Mouse (Mus musculus): ENCODE measurements around the gene Comp. TPM values are rescaled to one million over a fixed set of nuclear protein-coding genes. Genes with fewer than 3 reads are reported as not detected.

Comp gene
- polyA plus RNA-seq, 1 experiment from 2014 or later = 0.77 TPM

DNA sequence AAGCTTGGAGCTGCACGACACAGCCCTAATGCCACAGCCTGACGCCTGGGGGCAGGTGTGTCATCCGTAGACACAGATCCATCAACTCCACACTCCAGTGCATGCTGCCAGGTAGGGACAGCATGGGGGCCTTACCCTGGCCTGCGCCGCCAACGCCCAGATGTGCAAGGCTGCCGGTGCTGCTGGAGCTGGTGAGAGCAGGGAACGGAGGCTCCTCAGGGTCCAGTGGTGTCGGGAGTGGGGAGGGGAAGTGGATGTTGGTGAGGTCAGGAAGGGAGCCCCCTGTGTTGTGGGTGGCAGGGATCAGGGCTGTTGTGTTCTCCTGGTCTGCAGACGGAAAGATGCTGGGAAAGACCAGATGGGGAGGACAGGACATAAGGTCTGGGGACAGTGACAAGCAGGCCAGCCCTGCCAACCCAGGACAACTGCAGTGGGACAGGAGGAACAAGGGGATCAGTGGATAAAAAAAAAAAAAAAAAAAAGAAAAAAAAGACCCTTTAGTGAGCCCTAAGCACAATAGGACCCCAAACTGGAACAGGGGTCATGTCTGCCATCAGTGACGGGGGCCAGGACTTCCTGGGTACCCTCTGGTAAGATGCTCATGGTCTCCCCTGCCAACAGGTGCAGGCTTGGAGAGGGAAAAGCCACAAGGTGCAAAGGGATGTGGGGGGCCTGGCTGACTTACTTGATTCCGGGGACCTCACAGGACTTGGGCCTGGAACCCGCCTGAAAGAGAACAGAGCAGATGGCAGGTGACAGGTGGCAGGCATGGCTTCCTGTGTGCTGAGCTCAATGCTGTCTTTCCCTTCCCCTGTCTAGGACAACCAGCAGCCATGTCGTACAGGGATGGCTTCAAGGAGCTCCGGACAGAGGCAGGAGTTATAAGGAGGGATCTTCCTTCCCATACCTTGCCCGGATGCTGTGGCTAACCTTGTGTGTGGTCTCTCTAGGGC, 24.5 kb downstream of the Comp start:
- 82% methylated on average over 16 of the region's 16 CpGs for WGBS
- no peak overlapping the region for H3K27ac ChIP-seq (ENCODE audit: low read depth)
- H3K27me3 ChIP-seq (replicated peaks; ENCODE audit: control insufficient read depth, insufficient read depth, low read length) = no peaks in the 10 kb centered on the region
- no peak overlapping the region for H3K4me2 ChIP-seq (ENCODE audit: low read length)
- no peaks in the 10 kb centered on the region for H3K4me1 ChIP-seq (replicated peaks; ENCODE audit: control insufficient read depth, insufficient read depth, low read length)
- no peak overlapping the region for H3K4me3 ChIP-seq (ENCODE audit: low read depth, low read length)
- H3K9ac ChIP-seq (ENCODE audit: low read length) = no peak overlapping the region
- DNase-seq (ENCODE audit: low spot score) = no peak
- ATAC-seq (replicated peaks; ENCODE audit: low FRiP score, low TSS enrichment, low read depth) = no peak
- no peaks in the 10 kb centered on the region for H3K9me3 ChIP-seq (ENCODE audit: control insufficient read depth, low read length)
- H3K36me3 ChIP-seq (ENCODE audit: control insufficient read depth, insufficient read depth, low read length) = peaks cover 9% of the 10 kb centered on the region; the same call in 1 of the 2 replicates

DNA sequence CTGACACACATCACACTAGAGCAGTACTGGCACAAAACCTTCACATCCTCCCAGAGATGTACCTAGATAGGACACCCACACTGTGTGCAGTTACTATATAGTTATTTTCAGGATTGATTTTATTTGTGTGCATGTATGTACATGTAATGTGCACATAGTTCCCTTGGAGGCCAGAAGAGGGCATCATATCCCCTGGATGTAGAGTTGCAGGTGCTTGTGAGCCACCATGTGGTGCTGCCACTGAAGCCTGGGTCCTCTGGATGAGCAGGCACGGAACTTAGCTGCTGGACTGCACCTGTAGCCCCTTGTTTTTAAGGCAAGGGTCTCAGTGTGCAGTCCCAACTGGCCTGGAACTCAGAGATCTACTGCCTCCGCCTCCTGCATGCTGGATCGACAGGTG, 30.9 kb downstream of the Comp start:
- Histone ChIP-seq H3K9ac (ENCODE audit: low read length) (no peak overlapping the region), H3K4me1 (replicated peaks; ENCODE audit: control insufficient read depth, insufficient read depth, low read length) (peaks cover 27% of the 10 kb centered on the region), H3K9me3 (ENCODE audit: control insufficient read depth, low read length) (no peaks in the 10 kb centered on the region), H3K4me2 (ENCODE audit: low read length) (no peak overlapping the region), H3K27me3 (replicated peaks; ENCODE audit: control insufficient read depth, insufficient read depth, low read length) (no peaks in the 10 kb centered on the region), H3K4me3 (ENCODE audit: low read depth, low read length) (no peak overlapping the region), H3K27ac (ENCODE audit: low read depth) (no peak overlapping the region), H3K36me3 (ENCODE audit: control insufficient read depth, insufficient read depth, low read length) (no peaks in the 10 kb centered on the region)
- no peak for ATAC-seq (replicated peaks; ENCODE audit: low FRiP score, low TSS enrichment, low read depth)
- no peak for DNase-seq (ENCODE audit: low spot score)
- WGBS = 94% methylated on average over 3 of the region's 3 CpGs

DNA sequence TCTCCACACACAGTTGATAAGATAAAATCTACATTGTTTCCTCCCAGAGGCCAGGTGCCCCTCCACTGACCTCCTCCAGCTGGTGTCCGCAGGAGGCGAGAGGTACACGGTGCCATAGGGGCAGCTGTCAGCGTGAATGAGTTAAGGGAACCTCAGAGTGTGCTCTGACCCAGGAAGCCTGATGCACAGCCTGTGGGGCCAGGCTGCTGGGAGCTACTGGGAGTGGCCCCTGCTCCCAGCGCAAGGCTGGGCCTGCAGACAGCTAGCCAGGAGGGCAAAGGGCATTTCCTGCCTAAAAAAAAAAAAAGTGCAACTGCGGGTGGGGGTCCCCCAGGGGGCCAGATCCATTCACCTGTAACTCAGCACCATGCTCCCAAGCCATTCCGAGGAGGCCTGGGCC, 31.8 kb downstream of the Comp start:
- no peak overlapping the region for H3K4me3 ChIP-seq (ENCODE audit: low read depth, low read length)
- peaks cover 32% of the 10 kb centered on the region for H3K4me1 ChIP-seq (replicated peaks; ENCODE audit: control insufficient read depth, insufficient read depth, low read length)
- no peak overlapping the region for H3K9ac ChIP-seq (ENCODE audit: low read length)
- no peak for ATAC-seq (replicated peaks; ENCODE audit: low FRiP score, low TSS enrichment, low read depth)
- WGBS = 21% methylated on average over 7 of the region's 7 CpGs
- H3K36me3 ChIP-seq (ENCODE audit: control insufficient read depth, insufficient read depth, low read length) = no peaks in the 10 kb centered on the region
- H3K27ac ChIP-seq (ENCODE audit: low read depth) = no peak overlapping the region
- no peaks in the 10 kb centered on the region for H3K9me3 ChIP-seq (ENCODE audit: control insufficient read depth, low read length)
- DNase-seq (ENCODE audit: low spot score) = no peak
- H3K4me2 ChIP-seq (ENCODE audit: low read length) = no peak overlapping the region
- no peaks in the 10 kb centered on the region for H3K27me3 ChIP-seq (replicated peaks; ENCODE audit: control insufficient read depth, insufficient read depth, low read length)

DNA sequence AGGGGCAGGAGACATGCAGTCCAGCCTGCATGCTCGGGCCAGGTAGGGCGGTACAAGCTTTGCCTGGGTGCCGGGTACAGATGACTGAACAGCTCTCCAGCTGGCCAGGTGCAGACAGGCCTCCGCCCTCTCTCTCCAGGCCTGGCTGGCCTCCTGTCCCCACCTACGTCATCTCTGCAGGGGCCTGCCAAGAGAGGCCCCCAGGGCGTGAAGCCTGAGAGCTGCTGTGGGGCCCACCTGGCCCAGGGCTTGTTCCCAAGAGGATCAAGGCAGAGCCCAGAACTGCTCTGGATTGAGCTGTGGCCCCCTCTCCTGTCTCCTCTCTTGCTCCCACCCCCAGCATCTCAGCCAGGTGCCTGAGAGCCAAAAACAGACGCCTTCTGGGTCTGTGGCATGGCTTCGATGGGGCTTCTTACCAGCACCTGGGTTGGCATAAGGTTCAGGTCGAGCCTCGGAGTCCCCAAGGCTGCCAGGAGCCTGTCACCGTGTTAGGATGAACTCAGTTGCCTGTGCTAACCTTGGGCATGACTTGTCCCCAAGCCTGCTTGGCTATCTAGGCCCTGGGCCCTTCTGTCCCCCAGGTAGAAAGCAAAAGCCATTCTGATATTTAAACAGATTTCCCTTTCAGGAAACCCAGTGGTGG, 33.2 kb downstream of the Comp start:
- peaks cover 32% of the 10 kb centered on the region for H3K4me1 ChIP-seq (replicated peaks; ENCODE audit: control insufficient read depth, insufficient read depth, low read length)
- no peak for DNase-seq (ENCODE audit: low spot score)
- no peaks in the 10 kb centered on the region for H3K36me3 ChIP-seq (ENCODE audit: control insufficient read depth, insufficient read depth, low read length)
- ATAC-seq (replicated peaks; ENCODE audit: low FRiP score, low TSS enrichment, low read depth) = peak; percentile 41; the same call in 1 of the 2 replicates
- 72% methylated on average over 11 of the region's 11 CpGs for WGBS
- no peak overlapping the region for H3K4me3 ChIP-seq (ENCODE audit: low read depth, low read length)
- peak overlapping the region; percentile 33; the same call in 1 of the 2 replicates for H3K27ac ChIP-seq (ENCODE audit: low read depth)
- H3K9ac ChIP-seq (ENCODE audit: low read length) = no peak overlapping the region
- H3K9me3 ChIP-seq (ENCODE audit: control insufficient read depth, low read length) = no peaks in the 10 kb centered on the region
- no peak overlapping the region for H3K4me2 ChIP-seq (ENCODE audit: low read length)
- no peaks in the 10 kb centered on the region for H3K27me3 ChIP-seq (replicated peaks; ENCODE audit: control insufficient read depth, insufficient read depth, low read length)

DNA sequence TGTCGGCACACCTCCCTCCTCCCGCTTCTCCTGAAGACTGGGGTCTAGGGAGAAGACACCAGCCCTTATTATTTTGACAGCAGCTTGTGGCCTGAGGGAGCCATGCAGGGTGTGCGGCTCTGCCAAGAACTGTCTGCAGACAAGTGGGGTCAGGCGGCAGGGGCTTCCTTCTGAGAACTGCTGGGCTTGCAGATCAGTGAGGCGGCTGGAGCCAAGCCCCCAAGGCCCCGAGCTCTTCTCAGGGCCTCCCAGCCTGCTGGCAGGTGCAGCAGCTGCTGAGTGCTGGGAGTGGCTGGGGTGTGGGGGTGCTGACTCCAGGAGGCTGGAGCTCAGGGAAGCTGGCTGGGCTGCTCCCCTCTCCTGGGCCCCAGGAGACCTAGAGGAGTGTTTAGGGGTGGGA, 34.9 kb downstream of the Comp start:
- DNase-seq (ENCODE audit: low spot score) = peak; percentile 76
- Histone ChIP-seq H3K9ac (ENCODE audit: low read length) (no peak overlapping the region), H3K4me2 (ENCODE audit: low read length) (0 out of 2 replicates have a peak overlapping the region, but pooled peaks have one; percentile 6), H3K4me1 (replicated peaks; ENCODE audit: control insufficient read depth, insufficient read depth, low read length) (peaks cover 32% of the 10 kb centered on the region), H3K27me3 (replicated peaks; ENCODE audit: control insufficient read depth, insufficient read depth, low read length) (no peaks in the 10 kb centered on the region), H3K4me3 (ENCODE audit: low read depth, low read length) (no peak overlapping the region), H3K36me3 (ENCODE audit: control insufficient read depth, insufficient read depth, low read length) (no peaks in the 10 kb centered on the region), H3K27ac (ENCODE audit: low read depth) (peak overlapping the region; percentile 73), H3K9me3 (ENCODE audit: control insufficient read depth, low read length) (no peaks in the 10 kb centered on the region)
- WGBS = 38% methylated on average over 6 of the region's 6 CpGs
- peak; percentile 73 for ATAC-seq (replicated peaks; ENCODE audit: low FRiP score, low TSS enrichment, low read depth)

DNA sequence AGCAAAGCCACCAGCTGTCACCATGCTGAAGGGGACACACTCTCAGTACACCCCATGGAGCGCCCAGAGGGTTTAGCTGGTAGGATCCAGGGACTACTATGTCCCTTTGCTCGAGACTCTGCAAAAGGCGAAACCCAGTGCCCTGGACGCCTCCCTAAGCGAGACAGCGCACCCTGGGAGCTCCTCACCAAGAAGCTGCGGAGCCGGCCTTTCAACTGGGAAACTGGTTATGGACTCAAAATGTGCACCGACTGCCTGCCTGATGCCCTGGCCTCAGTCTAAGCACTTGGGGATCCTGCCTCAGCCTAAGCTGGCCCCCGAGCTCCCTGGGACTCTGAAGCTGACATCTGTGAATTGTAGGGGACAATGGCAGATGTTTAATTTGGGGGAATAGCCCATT, 35.7 kb downstream of the Comp start:
- ATAC-seq (replicated peaks; ENCODE audit: low FRiP score, low TSS enrichment, low read depth) (no peak; the same call in 1 of the 2 replicates), DNase-seq (ENCODE audit: low spot score) (peak; percentile 60)
- WGBS = 80% methylated on average over 10 of the region's 10 CpGs
- Histone ChIP-seq H3K4me3 (ENCODE audit: low read depth, low read length) (no peak overlapping the region), H3K27ac (ENCODE audit: low read depth) (peak overlapping the region; percentile 73), H3K9me3 (ENCODE audit: control insufficient read depth, low read length) (no peaks in the 10 kb centered on the region), H3K36me3 (ENCODE audit: control insufficient read depth, insufficient read depth, low read length) (0 out of 2 replicates have a peak, but pooled peaks cover 3% of the 10 kb centered on the region), H3K4me1 (replicated peaks; ENCODE audit: control insufficient read depth, insufficient read depth, low read length) (peaks cover 32% of the 10 kb centered on the region), H3K27me3 (replicated peaks; ENCODE audit: control insufficient read depth, insufficient read depth, low read length) (no peaks in the 10 kb centered on the region), H3K4me2 (ENCODE audit: low read length) (peak overlapping the region; percentile 6; the same call in 1 of the 2 replicates), H3K9ac (ENCODE audit: low read length) (no peak overlapping the region)

DNA sequence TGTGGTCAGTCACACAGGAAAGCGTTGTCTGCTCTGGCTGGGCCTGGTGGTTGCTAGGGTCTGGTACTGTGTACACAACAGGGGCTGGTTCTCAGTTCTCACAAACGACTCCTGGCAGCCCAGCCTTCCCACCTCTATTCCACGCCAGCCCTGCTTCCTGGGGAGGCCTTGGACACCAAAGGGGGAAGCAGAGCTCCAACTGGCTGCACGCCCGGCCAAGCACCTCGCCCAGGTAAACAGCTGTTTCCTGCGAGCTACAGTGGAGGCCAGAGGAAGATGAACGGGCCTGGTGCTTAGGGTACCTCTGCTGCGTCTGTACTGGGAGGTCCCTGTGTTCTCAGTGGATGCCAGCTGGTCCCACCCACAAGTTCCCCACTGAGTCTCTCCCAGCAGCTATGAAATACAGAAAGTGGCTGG, 36.1 kb downstream of the Comp start:
- Histone ChIP-seq H3K9ac (ENCODE audit: low read length) (no peak overlapping the region), H3K36me3 (ENCODE audit: control insufficient read depth, insufficient read depth, low read length) (0 out of 2 replicates have a peak, but pooled peaks cover 7% of the 10 kb centered on the region), H3K27me3 (replicated peaks; ENCODE audit: control insufficient read depth, insufficient read depth, low read length) (no peaks in the 10 kb centered on the region), H3K4me3 (ENCODE audit: low read depth, low read length) (no peak overlapping the region), H3K9me3 (ENCODE audit: control insufficient read depth, low read length) (no peaks in the 10 kb centered on the region), H3K4me1 (replicated peaks; ENCODE audit: control insufficient read depth, insufficient read depth, low read length) (peaks cover 32% of the 10 kb centered on the region), H3K27ac (ENCODE audit: low read depth) (peak overlapping the region; percentile 73), H3K4me2 (ENCODE audit: low read length) (no peak overlapping the region; the same call in 1 of the 2 replicates)
- peak; percentile 30; the same call in 1 of the 2 replicates for ATAC-seq (replicated peaks; ENCODE audit: low FRiP score, low TSS enrichment, low read depth)
- WGBS = 33% methylated on average over 9 of the region's 9 CpGs
- peak; percentile 61 for DNase-seq (ENCODE audit: low spot score)

DNA sequence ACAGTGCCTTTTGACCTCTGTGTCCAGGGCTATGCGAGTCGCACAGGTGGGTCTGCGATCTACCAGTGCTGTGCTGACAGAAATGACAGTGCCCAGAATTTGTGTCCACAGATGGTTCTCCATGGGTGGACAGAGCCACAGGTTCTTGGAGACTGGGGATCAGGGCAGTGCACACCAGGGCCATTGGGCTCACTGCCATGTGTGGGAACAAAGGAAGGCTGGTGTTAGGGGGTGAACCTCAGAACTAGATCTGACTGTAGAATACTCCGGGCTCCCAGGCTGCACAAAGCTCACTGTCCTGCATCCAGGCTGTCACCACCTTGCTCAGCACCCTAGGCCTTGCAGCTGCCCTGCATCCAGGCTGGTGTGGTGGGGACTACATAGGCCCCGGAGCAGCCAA, 36.9 kb downstream of the Comp start:
- ATAC-seq (replicated peaks; ENCODE audit: low FRiP score, low TSS enrichment, low read depth) = no peak
- peaks cover 27% of the 10 kb centered on the region for H3K4me1 ChIP-seq (replicated peaks; ENCODE audit: control insufficient read depth, insufficient read depth, low read length)
- no peak overlapping the region for H3K9ac ChIP-seq (ENCODE audit: low read length)
- H3K4me2 ChIP-seq (ENCODE audit: low read length) = no peak overlapping the region
- H3K4me3 ChIP-seq (ENCODE audit: low read depth, low read length) = no peak overlapping the region
- no peak overlapping the region for H3K27ac ChIP-seq (ENCODE audit: low read depth)
- no peaks in the 10 kb centered on the region for H3K27me3 ChIP-seq (replicated peaks; ENCODE audit: control insufficient read depth, insufficient read depth, low read length)
- H3K9me3 ChIP-seq (ENCODE audit: control insufficient read depth, low read length) = no peaks in the 10 kb centered on the region
- 0 out of 2 replicates have a peak, but pooled peaks cover 7% of the 10 kb centered on the region for H3K36me3 ChIP-seq (ENCODE audit: control insufficient read depth, insufficient read depth, low read length)
- DNase-seq (ENCODE audit: low spot score) = no peak
- 92% methylated on average over 5 of the region's 5 CpGs for WGBS
